Mouse (Mus musculus): ENCODE measurements around the gene Nmnat1. TPM values are rescaled to one million over a fixed set of nuclear protein-coding genes. Genes with fewer than 3 reads are reported as not detected.
"Not testable (repeated sequence)": the region's sequence is repeated elsewhere in the genome, so short reads cannot be mapped to it uniquely, and the experiment has no call there.

Nmnat1 gene
- total and polyA plus RNA-seq, 3 experiments: 19.8 to 22.3 TPM; not detected in 1

DNA sequence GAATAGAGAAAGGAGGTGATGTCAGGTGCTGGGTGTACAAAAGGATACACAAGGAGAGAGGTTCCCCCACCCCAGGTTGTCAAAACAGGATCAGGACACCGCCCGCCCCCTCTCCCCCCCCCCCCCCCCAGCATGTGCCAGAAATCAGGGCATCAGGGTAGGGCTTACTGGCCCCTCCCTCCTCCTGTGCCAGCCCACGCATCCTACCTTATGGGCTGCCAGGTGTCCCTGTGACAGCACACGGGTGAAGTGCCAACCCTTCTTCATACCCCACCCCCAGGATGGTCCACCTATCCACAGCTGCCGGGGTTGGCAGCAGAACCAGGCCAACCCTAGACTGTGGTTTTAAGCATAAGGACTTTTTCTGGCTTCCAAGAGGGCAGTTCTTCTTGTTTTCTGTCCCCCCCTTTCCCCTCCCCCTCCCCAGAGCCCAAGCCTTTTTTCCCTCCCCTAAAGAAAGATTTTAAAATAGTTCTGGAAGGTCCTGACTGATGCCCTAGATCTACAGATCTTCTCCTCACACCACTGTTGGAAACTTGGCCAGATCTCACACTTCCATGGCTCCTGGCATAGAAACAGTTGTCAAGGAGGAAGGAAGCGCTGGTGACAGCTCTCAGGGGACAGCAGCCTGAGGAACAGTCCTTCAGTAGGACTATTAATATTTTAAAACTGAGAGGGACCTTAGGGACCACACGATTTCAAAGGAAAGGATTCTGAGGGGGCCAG is 23.3 kb downstream of the Nmnat1 start:
- H3K27me3 ChIP-seq (ENCODE audit: control insufficient read depth in 1 of 2, insufficient read depth in 2 of 2, low read length in 2 of 2): no peaks in the 10 kb centered on the region
- no peaks in the 10 kb centered on the region for H3K79me2 ChIP-seq (ENCODE audit: control insufficient read depth, insufficient read depth, low read length, poor library complexity)
- H3K36me3 ChIP-seq (ENCODE audit: control insufficient read depth in 1 of 2, insufficient read depth in 2 of 2, low read length in 2 of 2): no peaks in the 10 kb centered on the region
- no peak for DNase-seq (ENCODE audit: low read depth, low spot score)
- no peaks in the 10 kb centered on the region for H3K4me1 ChIP-seq (ENCODE audit: control insufficient read depth in 1 of 2, insufficient read depth in 2 of 2, low read length in 2 of 2)
- H3K9ac ChIP-seq (ENCODE audit: control insufficient read depth, low read depth, low read length, poor library complexity, severe bottlenecking): no peak overlapping the region
- no peaks in the 10 kb centered on the region for H3K9me3 ChIP-seq (replicated peaks; ENCODE audit: insufficient read depth, low read length)
- no peak overlapping the region for H3K4me3 ChIP-seq (ENCODE audit: control insufficient read depth in 1 of 2, insufficient read depth in 1 of 2, low read depth in 2 of 2, low read length in 2 of 2)
- TF ChIP-seq SIN3A (IDR thresholded peaks at IDR 0.05; ENCODE audit: low read length) (no peak), TBP (IDR thresholded peaks at IDR 0.05; ENCODE audit: low read depth, low read length) (no peak), ZNF384 (IDR thresholded peaks at IDR 0.05; ENCODE audit: low read depth, low read length) (no peak), GATA1 (IDR thresholded peaks at IDR 0.05; ENCODE audit: low read depth, low read length) (no peak), NRF1 (IDR thresholded peaks at IDR 0.05; ENCODE audit: insufficient read depth, low read depth, low read length, poor library complexity, severe bottlenecking) (no peak), ETS1 (IDR thresholded peaks at IDR 0.05; ENCODE audit: low read depth, low read length) (no peak), MXI1 (IDR thresholded peaks at IDR 0.05; ENCODE audit: low read depth, low read length) (no peak), MAZ (IDR thresholded peaks at IDR 0.05; ENCODE audit: low read depth, low read length) (no peak)
- H3K27ac ChIP-seq (ENCODE audit: control insufficient read depth, low read depth, low read length): no peak overlapping the region

DNA sequence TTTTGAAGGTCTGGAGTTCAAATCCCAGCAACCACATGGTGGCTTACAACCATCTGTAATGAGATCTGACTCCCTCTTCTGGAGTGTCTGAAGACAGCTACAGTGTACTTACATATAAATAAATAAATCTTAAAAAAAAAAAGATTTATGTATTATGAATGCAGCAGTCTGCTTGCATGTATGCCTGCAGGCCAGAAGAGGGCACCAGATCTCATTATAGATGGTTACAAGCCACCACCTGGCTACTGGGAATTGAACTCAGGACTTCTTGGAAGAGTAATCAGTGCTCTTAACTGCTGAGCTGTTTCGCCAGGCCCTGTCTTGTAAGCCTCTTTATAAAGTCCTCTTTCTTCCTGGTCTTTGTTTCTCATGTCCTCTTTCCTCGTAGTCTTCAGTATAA is 24.5 kb downstream of the Nmnat1 start:
- not testable (repeated sequence) for H3K4me3 ChIP-seq (ENCODE audit: control insufficient read depth in 1 of 2, insufficient read depth in 1 of 2, low read depth in 2 of 2, low read length in 2 of 2); H3K27ac ChIP-seq (ENCODE audit: control insufficient read depth, low read depth, low read length); H3K36me3 ChIP-seq (ENCODE audit: control insufficient read depth in 1 of 2, insufficient read depth in 2 of 2, low read length in 2 of 2); H3K9ac ChIP-seq (ENCODE audit: control insufficient read depth, low read depth, low read length, poor library complexity, severe bottlenecking); H3K79me2 ChIP-seq (ENCODE audit: control insufficient read depth, insufficient read depth, low read length, poor library complexity); H3K27me3 ChIP-seq (ENCODE audit: control insufficient read depth in 1 of 2, insufficient read depth in 2 of 2, low read length in 2 of 2); DNase-seq (ENCODE audit: low read depth, low spot score); H3K4me1 ChIP-seq (ENCODE audit: control insufficient read depth in 1 of 2, insufficient read depth in 2 of 2, low read length in 2 of 2); H3K9me3 ChIP-seq (replicated peaks; ENCODE audit: insufficient read depth, low read length)
- peak; percentile 35; the same call in 1 of the 2 replicates for TF ChIP-seq SMC3 (IDR thresholded peaks at IDR 0.05; ENCODE audit: low read depth, low read length)
- peak; percentile 5 to 29 (median 10); a peak in 4 of 6 replicates for TF ChIP-seq CTCF (IDR thresholded peaks at IDR 0.05 in 2 of 3, conservative IDR thresholded peaks at IDR 0.05 in 1 of 3; ENCODE audit: control insufficient read depth in 1 of 3, insufficient read depth in 1 of 3, low read depth in 2 of 3, low read length in 3 of 3, poor library complexity in 1 of 3, severe bottlenecking in 1 of 3)

GRCm38 (mm10) chr4:149459425-149459824 is 25.6 kb downstream of the Nmnat1 start:
- no peak for TF ChIP-seq SMC3 (IDR thresholded peaks at IDR 0.05; ENCODE audit: low read depth, low read length)
- TF ChIP-seq ETS1 (IDR thresholded peaks at IDR 0.05; ENCODE audit: low read depth, low read length): no peak
- TF ChIP-seq TBP (IDR thresholded peaks at IDR 0.05; ENCODE audit: low read depth, low read length): no peak
- TF ChIP-seq UBTF (IDR thresholded peaks at IDR 0.05; ENCODE audit: borderline replicate concordance, insufficient read depth, low read depth, low read length): no peak
- TF ChIP-seq USF2 (IDR thresholded peaks at IDR 0.05; ENCODE audit: borderline replicate concordance in 1 of 2, insufficient read depth in 1 of 2, low read depth in 1 of 2, low read length in 2 of 2): no peak
- no peak overlapping the region for H3K4me3 ChIP-seq (ENCODE audit: control insufficient read depth in 1 of 2, insufficient read depth in 1 of 2, low read depth in 2 of 2, low read length in 2 of 2)
- H3K27ac ChIP-seq (ENCODE audit: control insufficient read depth, low read depth, low read length): no peak overlapping the region
- no peaks in the 10 kb centered on the region for H3K79me2 ChIP-seq (ENCODE audit: control insufficient read depth, insufficient read depth, low read length, poor library complexity)
- H3K9me3 ChIP-seq (replicated peaks; ENCODE audit: insufficient read depth, low read length): no peaks in the 10 kb centered on the region
- no peaks in the 10 kb centered on the region for H3K36me3 ChIP-seq (ENCODE audit: control insufficient read depth in 1 of 2, insufficient read depth in 2 of 2, low read length in 2 of 2)
- no peaks in the 10 kb centered on the region for H3K4me1 ChIP-seq (ENCODE audit: control insufficient read depth in 1 of 2, insufficient read depth in 2 of 2, low read length in 2 of 2)
- no peak overlapping the region for H3K9ac ChIP-seq (ENCODE audit: control insufficient read depth, low read depth, low read length, poor library complexity, severe bottlenecking)
- H3K27me3 ChIP-seq (ENCODE audit: control insufficient read depth in 1 of 2, insufficient read depth in 2 of 2, low read length in 2 of 2): no peaks in the 10 kb centered on the region
- no peak for DNase-seq (ENCODE audit: low read depth, low spot score)

All from MEL (cell line).